Mouse (Mus musculus): ENCODE data around the gene Cep126. TPM values are rescaled to one million over a fixed set of nuclear protein-coding genes. Genes with fewer than 3 reads are reported as not detected.

Gene Cep126
- 5.2 TPM for polyA plus RNA-seq (2014; fragmentation: Illumina TruSeq; extraction: RNeasy Lipid Tissue Mini Kit (QIAGEN cat#74804); ENCODE audit: insufficient read depth, low read depth, low replicate concordance)

GRCm38 (mm10) chr9:8134117-8134574 is at the start of gene Cep126:
TSS of gene Cep126 (minus strand) at chr9:8134294.

DNA sequence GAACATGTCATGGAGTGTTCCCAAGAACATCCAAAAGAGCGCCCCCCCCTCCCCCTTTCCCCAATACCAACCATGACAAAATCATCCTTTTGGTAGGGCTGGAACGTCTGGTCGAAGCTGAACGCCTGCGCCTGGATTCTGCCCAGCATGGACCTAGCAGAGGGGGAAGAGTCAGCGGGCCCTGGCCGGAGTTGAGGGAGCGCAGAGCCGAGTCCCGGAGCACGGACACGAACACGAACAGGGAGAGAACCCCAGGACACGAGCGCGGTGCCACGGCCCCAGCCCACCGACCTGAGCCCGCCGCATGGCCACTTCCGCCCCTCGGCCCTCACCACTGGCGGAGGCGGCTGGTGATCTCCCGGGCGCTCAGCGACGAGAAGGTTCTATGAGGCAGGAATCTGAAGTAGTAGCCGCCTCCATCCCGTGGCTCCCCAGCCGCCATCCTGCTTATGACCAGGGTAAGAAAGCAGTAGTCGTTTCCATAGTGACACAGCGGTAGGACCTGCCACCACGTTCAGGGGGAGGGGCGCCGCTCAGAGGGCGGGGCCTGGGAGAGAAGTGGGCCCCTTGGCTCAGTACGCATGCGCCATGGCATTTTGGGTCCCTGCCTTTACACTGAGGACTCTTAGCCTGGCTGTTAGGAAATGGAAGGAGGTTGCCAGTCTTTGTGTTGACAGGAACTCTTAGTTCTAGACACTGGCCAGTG is 91.6 kb downstream of the Cep126 start, which contains the start of gene Cfap300:
Gene Cfap300 (minus strand): TSS at position 486 of the 706 bp plus-strand sequence.

Other genes with a start within 250 kb of the Cep126 start
- 36.6 TPM for gene Yap1, start 129.7 kb downstream of the Cep126 start, polyA plus RNA-seq (2014; fragmentation: Illumina TruSeq; extraction: RNeasy Lipid Tissue Mini Kit (QIAGEN cat#74804); ENCODE audit: insufficient read depth, low read depth, low replicate concordance)
- 4.3 TPM for gene Cfap300, start 91.5 kb downstream of the Cep126 start, polyA plus RNA-seq (2014; fragmentation: Illumina TruSeq; extraction: RNeasy Lipid Tissue Mini Kit (QIAGEN cat#74804); ENCODE audit: insufficient read depth, low read depth, low replicate concordance)

Measured in lung, adult 10 weeks (tissue).